Mouse (Mus musculus) CH12.LX (cell line): ENCODE results near the gene Kcna10.

ENCODE experiments used
- CTCF ChIP-seq, 2 experiments: IDR thresholded peaks in 1 of 2; conservative IDR thresholded peaks in 1 of 2; 2 replicates each; pipeline ENCODE4 v1.5.1; 2011 to 2012; ENCODE audit warnings: low read depth in 2 of 2, low read length in 2 of 2, improper control_type of control experiment in 1 of 2, inconsistent platforms in 1 of 2, mild to moderate bottlenecking in 1 of 2, moderate library complexity in 1 of 2
- E2F4 ChIP-seq: IDR thresholded peaks from 2 replicates; pipeline ENCODE4 v1.6.1; 2011; ENCODE audit warnings: low read depth, low read length, improper control_type of control experiment; ENCODE audit not compliant: insufficient replicate concordance
- EP300 ChIP-seq: IDR thresholded peaks from 2 replicates; pipeline ENCODE4 v1.6.1; 2011; ENCODE audit warnings: low read length, improper control_type of control experiment
- JUND ChIP-seq: conservative IDR thresholded peaks from 2 replicates; pipeline ENCODE4 v1.6.1; 2011; ENCODE audit warnings: low read depth, low read length, improper control_type of control experiment
- NELFE ChIP-seq: IDR thresholded peaks from 2 replicates; pipeline ENCODE4 v1.6.1; 2011; ENCODE audit warnings: low read depth, low read length, improper control_type of control experiment
- POLR2A ChIP-seq: IDR thresholded peaks from 2 replicates; pipeline ENCODE4 v1.6.1; 2011; ENCODE audit warnings: low read depth, mild to moderate bottlenecking, improper control_type of control experiment, low read length
- ZNF384 ChIP-seq: IDR thresholded peaks from 2 replicates; pipeline ENCODE4 v1.6.1; 2012; ENCODE audit warnings: low read depth, low read length, improper control_type of control experiment, inconsistent platforms

GRCm38 (mm10) chr3:107175486-107175885, 7.4 kb upstream of the Kcna10 start:
- TF ChIP-seq EP300, result no peak
- no peak for TF ChIP-seq CTCF (conservative IDR thresholded peaks at IDR 0.05 in 1 of 2, IDR thresholded peaks at IDR 0.05 in 1 of 2; ENCODE audit: low read depth in 2 of 2, low read length in 2 of 2)
- no peak for TF ChIP-seq POLR2A
- no peak for TF ChIP-seq ZNF384
- TF ChIP-seq JUND, result no peak
- no peak for TF ChIP-seq NELFE
- TF ChIP-seq E2F4, result no peak
